Mouse (Mus musculus): Measurements from ENCODE around the gene Jph4. TPM values are rescaled to one million over a fixed set of nuclear protein-coding genes. Genes with fewer than 3 reads are reported as not detected.

The Jph4 gene
- polyA plus RNA-seq, 1 experiment from 2014 or later: 2.8 TPM

- no peak overlapping the region for H3K4me3 ChIP-seq (ENCODE audit: low read depth, low read length)
- H3K36me3 ChIP-seq (ENCODE audit: control insufficient read depth, insufficient read depth, low read length): no peaks in the 10 kb centered on the region
- H3K27me3 ChIP-seq (ENCODE audit: control insufficient read depth, insufficient read depth, low read length): peaks cover 2% of the 10 kb centered on the region; the same call in 1 of the 2 replicates
- 0 out of 2 replicates have a peak overlapping the region, but pooled peaks have one; percentile 9 for H3K9ac ChIP-seq (ENCODE audit: low read length)
- no peak overlapping the region for H3K27ac ChIP-seq (ENCODE audit: low read depth, low read length)
- ATAC-seq (ENCODE audit: low FRiP score): no peak
- DNase-seq (ENCODE audit: low spot score, missing footprints): no peak
- no peak overlapping the region for H3K4me2 ChIP-seq
- 59% methylated on average over 8 of the region's 8 CpGs for whole genome bisulfite sequencing
- no peaks in the 10 kb centered on the region; the same call in 1 of the 2 replicates for H3K4me1 ChIP-seq (ENCODE audit: control insufficient read depth, insufficient read depth, low read length)
- no peaks in the 10 kb centered on the region for H3K9me3 ChIP-seq (ENCODE audit: control insufficient read depth, low read length)
Measured at GRCm38 (mm10) chr14:55122359-55122758, 5.6 kb upstream of the Jph4 start.

GRCm38 (mm10) chr14:55121947-55122346 is 5.2 kb upstream of the Jph4 start:
- no peak overlapping the region for H3K4me2 ChIP-seq
- H3K27me3 ChIP-seq (ENCODE audit: control insufficient read depth, insufficient read depth, low read length): peaks cover 6% of the 10 kb centered on the region; the same call in 1 of the 2 replicates
- peak; percentile 84 for ATAC-seq (ENCODE audit: low FRiP score)
- 9% methylated on average over 5 of the region's 5 CpGs for WGBS
- H3K27ac ChIP-seq (ENCODE audit: low read depth, low read length): no peak overlapping the region
- H3K4me3 ChIP-seq (ENCODE audit: low read depth, low read length): no peak overlapping the region
- 0 out of 2 replicates have a peak overlapping the region, but pooled peaks have one; percentile 9 for H3K9ac ChIP-seq (ENCODE audit: low read length)
- H3K9me3 ChIP-seq (ENCODE audit: control insufficient read depth, low read length): no peaks in the 10 kb centered on the region
- H3K36me3 ChIP-seq (ENCODE audit: control insufficient read depth, insufficient read depth, low read length): no peaks in the 10 kb centered on the region
- H3K4me1 ChIP-seq (ENCODE audit: control insufficient read depth, insufficient read depth, low read length): no peaks in the 10 kb centered on the region; the same call in 1 of the 2 replicates
- peak; percentile 95 for DNase-seq (ENCODE audit: low spot score, missing footprints)

- Histone ChIP-seq H3K4me2 (no peak overlapping the region), H3K9me3 (ENCODE audit: control insufficient read depth, low read length) (no peaks in the 10 kb centered on the region), H3K9ac (ENCODE audit: low read length) (no peak overlapping the region), H3K27me3 (ENCODE audit: control insufficient read depth, insufficient read depth, low read length) (peaks cover 20% of the 10 kb centered on the region), H3K36me3 (ENCODE audit: control insufficient read depth, insufficient read depth, low read length) (no peaks in the 10 kb centered on the region), H3K4me1 (ENCODE audit: control insufficient read depth, insufficient read depth, low read length) (peaks cover 9% of the 10 kb centered on the region), H3K4me3 (ENCODE audit: low read depth, low read length) (no peak overlapping the region), H3K27ac (ENCODE audit: low read depth, low read length) (no peak overlapping the region)
- DNase-seq (ENCODE audit: low spot score, missing footprints) (no peak), ATAC-seq (ENCODE audit: low FRiP score) (no peak)
- WGBS: 67% methylated on average over 4 of the region's 4 CpGs
Measured at GRCm38 (mm10) chr14:55119421-55120134, 2.8 kb upstream of the Jph4 start.

GRCm38 (mm10) chr14:55118852-55119251 is 2.1 kb upstream of the Jph4 start:
- H3K36me3 ChIP-seq (ENCODE audit: control insufficient read depth, insufficient read depth, low read length): no peaks in the 10 kb centered on the region
- no peak overlapping the region for H3K27ac ChIP-seq (ENCODE audit: low read depth, low read length)
- ATAC-seq (ENCODE audit: low FRiP score) (no peak), DNase-seq (ENCODE audit: low spot score, missing footprints) (no peak)
- 82% methylated on average over 4 of the region's 4 CpGs for WGBS
- peaks cover 12% of the 10 kb centered on the region for H3K4me1 ChIP-seq (ENCODE audit: control insufficient read depth, insufficient read depth, low read length)
- no peaks in the 10 kb centered on the region for H3K9me3 ChIP-seq (ENCODE audit: control insufficient read depth, low read length)
- H3K4me2 ChIP-seq: no peak overlapping the region
- H3K4me3 ChIP-seq (ENCODE audit: low read depth, low read length): no peak overlapping the region
- H3K9ac ChIP-seq (ENCODE audit: low read length): no peak overlapping the region
- peaks cover 27% of the 10 kb centered on the region for H3K27me3 ChIP-seq (ENCODE audit: control insufficient read depth, insufficient read depth, low read length)

- Histone ChIP-seq H3K4me1 (ENCODE audit: control insufficient read depth, insufficient read depth, low read length) (peaks cover 13% of the 10 kb centered on the region), H3K9me3 (ENCODE audit: control insufficient read depth, low read length) (no peaks in the 10 kb centered on the region), H3K27ac (ENCODE audit: low read depth, low read length) (no peak overlapping the region), H3K4me2 (peak overlapping the region; percentile 100), H3K27me3 (ENCODE audit: control insufficient read depth, insufficient read depth, low read length) (peaks cover 34% of the 10 kb centered on the region), H3K4me3 (ENCODE audit: low read depth, low read length) (peak overlapping the region; percentile 60), H3K9ac (ENCODE audit: low read length) (peak overlapping the region; percentile 69), H3K36me3 (ENCODE audit: control insufficient read depth, insufficient read depth, low read length) (no peaks in the 10 kb centered on the region)
- peak; percentile 36; the same call in 1 of the 2 replicates for ATAC-seq (ENCODE audit: low FRiP score)
- under 1% methylated on average over 8 of the region's 8 CpGs for WGBS
- DNase-seq (ENCODE audit: low spot score, missing footprints): peak; percentile 93
Measured at GRCm38 (mm10) chr14:55115846-55116245, 889 bp downstream of the Jph4 start.

- H3K9me3 ChIP-seq (ENCODE audit: control insufficient read depth, low read length): no peaks in the 10 kb centered on the region
- under 1% methylated on average over 68 of the region's 78 CpGs for WGBS
- no peak overlapping the region for H3K27ac ChIP-seq (ENCODE audit: low read depth, low read length)
- H3K4me2 ChIP-seq: peak overlapping the region; percentile 100
- H3K9ac ChIP-seq (ENCODE audit: low read length): peak overlapping the region; percentile 69
- no peaks in the 10 kb centered on the region for H3K36me3 ChIP-seq (ENCODE audit: control insufficient read depth, insufficient read depth, low read length)
- H3K4me3 ChIP-seq (ENCODE audit: low read depth, low read length): peak overlapping the region; percentile 60
- peak; percentile 93 for DNase-seq (ENCODE audit: low spot score, missing footprints)
- H3K4me1 ChIP-seq (ENCODE audit: control insufficient read depth, insufficient read depth, low read length): peaks cover 13% of the 10 kb centered on the region
- peak; percentile 71 for ATAC-seq (ENCODE audit: low FRiP score)
- peaks cover 37% of the 10 kb centered on the region for H3K27me3 ChIP-seq (ENCODE audit: control insufficient read depth, insufficient read depth, low read length)
Measured at GRCm38 (mm10) chr14:55114759-55115701, 1.7 kb downstream of the Jph4 start.

- Histone ChIP-seq H3K4me1 (ENCODE audit: control insufficient read depth, insufficient read depth, low read length) (peaks cover 17% of the 10 kb centered on the region), H3K4me2 (peak overlapping the region; percentile 100), H3K4me3 (ENCODE audit: low read depth, low read length) (peak overlapping the region; percentile 60), H3K9ac (ENCODE audit: low read length) (peak overlapping the region; percentile 69), H3K9me3 (ENCODE audit: control insufficient read depth, low read length) (no peaks in the 10 kb centered on the region), H3K27ac (ENCODE audit: low read depth, low read length) (no peak overlapping the region), H3K36me3 (ENCODE audit: control insufficient read depth, insufficient read depth, low read length) (no peaks in the 10 kb centered on the region), H3K27me3 (ENCODE audit: control insufficient read depth, insufficient read depth, low read length) (peaks cover 39% of the 10 kb centered on the region)
- DNase-seq (ENCODE audit: low spot score, missing footprints) (peak; percentile 86), ATAC-seq (ENCODE audit: low FRiP score) (no peak)
- WGBS: 12% methylated on average over 26 of the region's 26 CpGs
Measured at GRCm38 (mm10) chr14:55113975-55114645, 2.6 kb downstream of the Jph4 start.

- peak; percentile 77 for DNase-seq (ENCODE audit: low spot score, missing footprints)
- H3K36me3 ChIP-seq (ENCODE audit: control insufficient read depth, insufficient read depth, low read length): no peaks in the 10 kb centered on the region
- H3K27ac ChIP-seq (ENCODE audit: low read depth, low read length): no peak overlapping the region
- 0 out of 2 replicates have a peak overlapping the region, but pooled peaks have one; percentile 6 for H3K4me2 ChIP-seq
- ATAC-seq (ENCODE audit: low FRiP score): no peak
- H3K4me1 ChIP-seq (ENCODE audit: control insufficient read depth, insufficient read depth, low read length): peaks cover 23% of the 10 kb centered on the region
- H3K9ac ChIP-seq (ENCODE audit: low read length): no peak overlapping the region
- H3K9me3 ChIP-seq (ENCODE audit: control insufficient read depth, low read length): no peaks in the 10 kb centered on the region
- WGBS: 67% methylated on average over 51 of the region's 51 CpGs
- H3K4me3 ChIP-seq (ENCODE audit: low read depth, low read length): no peak overlapping the region
- peaks cover 39% of the 10 kb centered on the region for H3K27me3 ChIP-seq (ENCODE audit: control insufficient read depth, insufficient read depth, low read length)
Measured at GRCm38 (mm10) chr14:55113351-55113974, 3.3 kb downstream of the Jph4 start.

All from midbrain, embryonic 11.5 days (tissue).